Comparison of ENCODE assay signal across 7 mouse cellular contexts in genomic region chr7:97154756-97155487, GRCm38 (mm10).
A peak's percentile ranks its signal among the peaks of the same experiment; 100 is the strongest.
DNase-seq lines count a peak whose midpoint lies in the region; ATAC-seq and TF ChIP-seq lines count a peak whose summit lies in the region.

No protein-coding gene starts in this region.

- no peak for ATAC-seq in midbrain, embryonic 11.5 days (ENCODE audit: low FRiP score)
- ATAC-seq in midbrain, postnatal 0 days (ENCODE audit: low FRiP score): no peak
- 0 out of 2 replicates have a peak, but pooled peaks have one; percentile 47 for ATAC-seq in monocyte, adult 5-6 weeks (replicated peaks; ENCODE audit: insufficient number of reproducible peaks, low FRiP score, low TSS enrichment, poor library complexity, severe bottlenecking)

- no peak overlapping the region for H3K4me2 ChIP-seq in midbrain, embryonic 11.5 days
- no peak overlapping the region for H3K4me2 ChIP-seq in midbrain, postnatal 0 days (ENCODE audit: low read depth, low read length, poor library complexity, severe bottlenecking)

- no peak overlapping the region for H3K4me3 ChIP-seq in midbrain, embryonic 11.5 days (ENCODE audit: low read depth, low read length)
- H3K4me3 ChIP-seq in midbrain, postnatal 0 days (ENCODE audit: low read depth, low read length): no peak overlapping the region

- no peaks in the 10 kb centered on the region for H3K9me3 ChIP-seq in midbrain, embryonic 11.5 days (ENCODE audit: control insufficient read depth, low read length)
- no peaks in the 10 kb centered on the region for H3K9me3 ChIP-seq in midbrain, postnatal 0 days (ENCODE audit: low read length)

- DNase-seq in midbrain, embryonic 11.5 days (ENCODE audit: low spot score, missing footprints): peak; percentile 81
- DNase-seq in midbrain, postnatal 0 days (ENCODE audit: low spot score): no peak
- peak; percentile 3 for DNase-seq in forelimb bud, embryonic 11.5 days (ENCODE audit: low read depth, low spot score)
- DNase-seq in kidney, postnatal 14 days: peak; percentile 17
- DNase-seq in urinary bladder, postnatal 25 days (ENCODE audit: low spot score): no peak
- DNase-seq in adrenal gland, adult 2 months: no peak

- H3K9ac ChIP-seq in midbrain, embryonic 11.5 days (ENCODE audit: low read length): no peak overlapping the region
- no peak overlapping the region for H3K9ac ChIP-seq in midbrain, postnatal 0 days (replicated peaks; ENCODE audit: low read length, poor library complexity, severe bottlenecking)

- TF ChIP-seq CTCF in midbrain, postnatal 0 days (IDR thresholded peaks at IDR 0.05): no peak

- 82% methylated on average over 2 of the region's 2 CpGs for WGBS in midbrain, embryonic 11.5 days
- WGBS in midbrain, postnatal 0 days: 76% methylated on average over 2 of the region's 2 CpGs

- no peaks in the 10 kb centered on the region for H3K4me1 ChIP-seq in midbrain, embryonic 11.5 days (ENCODE audit: control insufficient read depth, insufficient read depth, low read length)
- no peaks in the 10 kb centered on the region for H3K4me1 ChIP-seq in midbrain, postnatal 0 days (ENCODE audit: insufficient read depth, low read length)

- H3K27ac ChIP-seq in midbrain, embryonic 11.5 days (ENCODE audit: low read depth, low read length): no peak overlapping the region
- H3K27ac ChIP-seq in midbrain, postnatal 0 days (ENCODE audit: low read depth, low read length): no peak overlapping the region

- no peaks in the 10 kb centered on the region for H3K36me3 ChIP-seq in midbrain, embryonic 11.5 days (ENCODE audit: control insufficient read depth, insufficient read depth, low read length)
- no peaks in the 10 kb centered on the region for H3K36me3 ChIP-seq in midbrain, postnatal 0 days (ENCODE audit: insufficient read depth, low read length)

- H3K27me3 ChIP-seq in midbrain, embryonic 11.5 days (ENCODE audit: control insufficient read depth, insufficient read depth, low read length): no peaks in the 10 kb centered on the region
- no peaks in the 10 kb centered on the region for H3K27me3 ChIP-seq in midbrain, postnatal 0 days (ENCODE audit: insufficient read depth, low read length)

Comparison
In these comparisons a context has a peak if more than half of its experiments do, and no peak if none do; other contexts are left out.
1. DNase-seq: peak in midbrain, embryonic 11.5 days (single experiment), forelimb bud, embryonic 11.5 days (single experiment) and kidney, postnatal 14 days (single experiment); none in midbrain, postnatal 0 days (single experiment), urinary bladder, postnatal 25 days (single experiment) and adrenal gland, adult 2 months (single experiment).